Mouse (Mus musculus): ENCODE measurements around the gene Vmn2r14. TPM values are rescaled to one million over a fixed set of nuclear protein-coding genes. Genes with fewer than 3 reads are reported as not detected.
"Not testable (repeated sequence)": the region's sequence is repeated elsewhere in the genome, so short reads cannot be mapped to it uniquely, and the experiment has no call there.

The Vmn2r14 gene
- total RNA-seq (2021): not detected

GRCm38 (mm10) chr5:109224608-109225007, at the start of gene Vmn2r14:
Vmn2r14 (minus strand) TSS chr5:109224708.
- no peak for DNase-seq
- intact Hi-C loops (cut with DNase I): no loop called here

- intact Hi-C loops (cut with DNase I): not testable (repeated sequence)
Observed at GRCm38 (mm10) chr5:109192099-109192498, 32.4 kb downstream of the Vmn2r14 start, which contains the start of gene Vmn2r13. Vmn2r13 (minus strand) TSS chr5:109192199.

GRCm38 (mm10) chr5:109166851-109167250, 57.7 kb downstream of the Vmn2r14 start:
- DNase-seq; intact Hi-C loops (cut with DNase I): not testable (repeated sequence)

More at GRCm38 (mm10) chr5:109192099-109192498, 32.4 kb downstream of the Vmn2r14 start, which contains the start of gene Vmn2r13:
- DNase-seq: not testable (repeated sequence)

Other genes with a start within 250 kb of the Vmn2r14 start
- not detected for gene Vmn2r10, start 218.2 kb downstream of the Vmn2r14 start, total RNA-seq (2021)
- gene Vmn2r11, start 165.1 kb downstream of the Vmn2r14 start, total RNA-seq (2021): not detected
- gene Vmn2r12, start 126.8 kb downstream of the Vmn2r14 start, total RNA-seq (2021): not detected
- not detected for gene Vmn2r13, start 32.5 kb downstream of the Vmn2r14 start, total RNA-seq (2021)
- not detected for gene Vmn2r15, start 72.9 kb upstream of the Vmn2r14 start, total RNA-seq (2021)
- not detected for gene Vmn2r16, start 105.5 kb upstream of the Vmn2r14 start, total RNA-seq (2021)
- not detected for gene Vmn2r17, start 195.0 kb upstream of the Vmn2r14 start, total RNA-seq (2021)